Mouse (Mus musculus) intestine, postnatal 0 days (tissue): Measurements from ENCODE around the gene Herpud1. TPM values are rescaled to one million over a fixed set of nuclear protein-coding genes. Genes with fewer than 3 reads are reported as not detected.
"Not testable (repeated sequence)": the region's sequence is repeated elsewhere in the genome, so short reads cannot be mapped to it uniquely, and the experiment has no call there.

Experiments used
- ATAC-seq: fragments of 200-750 bp; cut with Nextera tagmentation; 2 replicates; pipeline ENCODE4 v1.8.0; 2017; ENCODE audit warnings: mild to moderate bottlenecking, moderate TSS enrichment, moderate library complexity
- H3K27ac ChIP-seq: fragments of 300-500 bp; sonication (generic); 2 replicates; pipeline ENCODE4 v1.5.1; 2014; ENCODE audit warnings: mild to moderate bottlenecking, low read depth, low read length, moderate library complexity
- H3K27me3 ChIP-seq: fragments of 300-500 bp; sonication (generic); replicated peaks from 2 replicates; pipeline ENCODE4 v1.6.1; 2014; ENCODE audit warnings: low read length, mixed read lengths; ENCODE audit not compliant: control insufficient read depth, insufficient read depth
- H3K36me3 ChIP-seq: fragments of 300-500 bp; sonication (generic); 2 replicates; pipeline ENCODE4 v1.6.1; 2014; ENCODE audit warnings: mild to moderate bottlenecking, moderate library complexity; ENCODE audit not compliant: control insufficient read depth, insufficient read depth
- H3K4me1 ChIP-seq: fragments of 300-500 bp; sonication (generic); replicated peaks from 2 replicates; pipeline ENCODE4 v1.6.1; 2014; ENCODE audit warnings: antibody characterized with exemption, low read length, mixed read lengths; ENCODE audit not compliant: control insufficient read depth, insufficient read depth
- H3K4me2 ChIP-seq: fragments of 300-500 bp; sonication (generic); replicated peaks from 2 replicates; pipeline ENCODE4 v1.6.1; 2014; ENCODE audit warnings: low read depth, mild to moderate bottlenecking, moderate library complexity
- H3K4me3 ChIP-seq: fragments of 300-500 bp; sonication (generic); 2 replicates; pipeline ENCODE4 v1.5.1; 2014; ENCODE audit warnings: low read depth, low read length
- H3K9ac ChIP-seq: fragments of 300-500 bp; sonication (generic); 2 replicates; pipeline ENCODE4 v1.6.1; 2014; ENCODE audit warnings: mild to moderate bottlenecking, low read depth, low read length
- H3K9me3 ChIP-seq: fragments of 300-500 bp; sonication (generic); 2 replicates; pipeline ENCODE4 v1.6.1; 2016; ENCODE audit warnings: mixed run types; ENCODE audit not compliant: control insufficient read depth
- CTCF ChIP-seq: sonication (generic); IDR thresholded peaks from 2 replicates; pipeline ENCODE4 v1.5.1; 2016; ENCODE audit warnings: low read depth, mild to moderate bottlenecking, control low read depth, antibody characterized with exemption, moderate library complexity
- WGBS: fragments of 180-500 bp; shearing (Covaris S2); extraction: QIAGEN DNeasy Blood & Tissue Kit; methylation state at CpG from one replicate; pipeline ENCODE4 v1.1.7; 2014; 5-methylcytosine and 5-hydroxymethylcytosine counted together
- polyA plus RNA-seq: library from polyadenylated mRNA; unstranded; fragments of >200 nt; fragmentation: Nextera tagmentation; extraction: Ambion mirVana; gene quantifications from 2 replicates; pipeline ENCODE4 v1.2.1, GENCODE M21; 2015

Herpud1 gene
- polyA plus RNA-seq, 1 experiment from 2014 or later = 154 TPM

- Histone ChIP-seq H3K4me3 (no peak overlapping the region), H3K9me3 (no peaks in the 10 kb centered on the region), H3K27ac (no peak overlapping the region), H3K4me1 (no peaks in the 10 kb centered on the region), H3K4me2 (no peak overlapping the region), H3K9ac (no peak overlapping the region), H3K27me3 (no peaks in the 10 kb centered on the region), H3K36me3 (peaks cover 77% of the 10 kb centered on the region)
- no peak for ATAC-seq
- no peak for TF ChIP-seq CTCF
- WGBS = 44% methylated on average over 6 of the region's 6 CpGs
These were observed 6.4 kb downstream of the Herpud1 start for GRCm38 (mm10) chr8:94392648-94393047.

GRCm38 (mm10) chr8:94395851-94396540 is 9.8 kb downstream of the Herpud1 start:
- Histone ChIP-seq H3K9me3 (no peaks in the 10 kb centered on the region), H3K4me2 (no peak overlapping the region), H3K4me1 (no peaks in the 10 kb centered on the region), H3K36me3 (peaks cover 62% of the 10 kb centered on the region), H3K4me3 (no peak overlapping the region), H3K27me3 (no peaks in the 10 kb centered on the region), H3K27ac (no peak overlapping the region), H3K9ac (no peak overlapping the region)
- WGBS = 85% methylated on average over 6 of the region's 6 CpGs
- no peak for TF ChIP-seq CTCF
- ATAC-seq = no peak

- Histone ChIP-seq H3K9me3 (no peaks in the 10 kb centered on the region), H3K4me1 (no peaks in the 10 kb centered on the region), H3K27ac (0 out of 2 replicates have a peak overlapping the region, but pooled peaks have one; percentile 7), H3K27me3 (no peaks in the 10 kb centered on the region), H3K9ac (no peak overlapping the region), H3K4me2 (no peak overlapping the region), H3K4me3 (no peak overlapping the region), H3K36me3 (peaks cover 50% of the 10 kb centered on the region)
- ATAC-seq = peak; percentile 76
- 50% methylated on average over 11 of the region's 11 CpGs for WGBS
- peak; percentile 92 for TF ChIP-seq CTCF
These were observed 10.9 kb downstream of the Herpud1 start for GRCm38 (mm10) chr8:94396964-94397657.

- H3K4me2 ChIP-seq = no peak overlapping the region
- no peaks in the 10 kb centered on the region for H3K9me3 ChIP-seq
- no peak overlapping the region for H3K9ac ChIP-seq
- no peaks in the 10 kb centered on the region for H3K4me1 ChIP-seq
- ATAC-seq = no peak
- no peaks in the 10 kb centered on the region for H3K27me3 ChIP-seq
- WGBS = 72% methylated on average over 6 of the region's 6 CpGs
- peaks cover 39% of the 10 kb centered on the region for H3K36me3 ChIP-seq
- H3K4me3 ChIP-seq = no peak overlapping the region
- H3K27ac ChIP-seq = no peak overlapping the region
- TF ChIP-seq CTCF = no peak
These were observed 12.3 kb downstream of the Herpud1 start for GRCm38 (mm10) chr8:94398587-94398986.

- WGBS = 75% methylated on average over 3 of the region's 3 CpGs
- Histone ChIP-seq H3K27ac (no peak overlapping the region), H3K4me1 (no peaks in the 10 kb centered on the region), H3K4me2 (no peak overlapping the region), H3K4me3 (no peak overlapping the region), H3K27me3 (no peaks in the 10 kb centered on the region), H3K9ac (no peak overlapping the region), H3K9me3 (no peaks in the 10 kb centered on the region), H3K36me3 (peaks cover 31% of the 10 kb centered on the region)
- TF ChIP-seq CTCF = no peak
- no peak for ATAC-seq
These were observed 13.2 kb downstream of the Herpud1 start for GRCm38 (mm10) chr8:94399361-94399953.

GRCm38 (mm10) chr8:94399957-94400356 is 13.7 kb downstream of the Herpud1 start:
- not testable (repeated sequence) for H3K4me3 ChIP-seq, H3K9ac ChIP-seq, H3K27me3 ChIP-seq, H3K4me1 ChIP-seq, ATAC-seq, H3K9me3 ChIP-seq, H3K4me2 ChIP-seq, H3K27ac ChIP-seq
- peak; percentile 50 for TF ChIP-seq CTCF
- 81% methylated on average over 2 of the region's 2 CpGs for WGBS
- peaks cover 26% of the 10 kb centered on the region for H3K36me3 ChIP-seq
